Mouse (Mus musculus): ENCODE measurements around the gene Chd1l. TPM values are rescaled to one million over a fixed set of nuclear protein-coding genes. Genes with fewer than 3 reads are reported as not detected.

Gene Chd1l
- total RNA-seq, 4 experiments from 2014 or later: 9.7 to 12.6 (median 10.4) TPM

- DNase-seq (ENCODE audit: low spot score): no peak
Observed at GRCm38 (mm10) chr3:97617899-97618298, 7.9 kb upstream of the Chd1l start.

DNA sequence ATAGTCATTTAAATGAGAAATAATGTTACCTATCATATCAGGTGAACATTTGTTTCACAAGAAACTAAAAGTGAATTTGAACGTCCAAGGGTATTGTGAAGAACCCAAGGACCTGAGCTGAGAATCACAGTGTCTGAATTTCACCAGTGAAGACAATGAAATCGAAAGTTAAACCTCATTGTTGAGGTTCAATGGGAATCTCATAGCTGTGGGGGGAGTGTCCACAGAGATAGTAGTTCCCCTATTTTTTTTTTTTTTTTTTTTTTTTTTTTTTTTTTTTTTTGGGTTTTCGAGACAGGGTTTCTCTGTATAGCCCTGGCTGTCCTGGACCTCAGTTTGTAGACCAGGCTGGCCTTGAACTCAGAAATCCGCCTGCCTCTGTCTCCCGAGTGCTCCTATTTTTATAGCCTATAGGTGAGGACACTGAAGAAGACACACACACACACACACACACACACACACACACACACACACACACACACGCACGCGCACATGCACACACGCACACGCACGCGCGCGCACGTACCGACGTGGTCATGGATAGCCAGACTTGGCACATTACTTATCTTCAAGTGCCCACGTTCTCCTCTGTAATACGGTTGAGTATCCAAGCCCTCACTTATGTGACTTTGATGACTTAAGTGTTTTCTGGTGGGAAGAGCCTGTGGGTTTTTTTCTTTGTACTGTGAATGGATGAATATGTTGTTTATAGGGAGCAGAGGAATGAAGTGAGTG, 7.3 kb upstream of the Chd1l start:
- no peak for DNase-seq (ENCODE audit: low spot score)

DNA sequence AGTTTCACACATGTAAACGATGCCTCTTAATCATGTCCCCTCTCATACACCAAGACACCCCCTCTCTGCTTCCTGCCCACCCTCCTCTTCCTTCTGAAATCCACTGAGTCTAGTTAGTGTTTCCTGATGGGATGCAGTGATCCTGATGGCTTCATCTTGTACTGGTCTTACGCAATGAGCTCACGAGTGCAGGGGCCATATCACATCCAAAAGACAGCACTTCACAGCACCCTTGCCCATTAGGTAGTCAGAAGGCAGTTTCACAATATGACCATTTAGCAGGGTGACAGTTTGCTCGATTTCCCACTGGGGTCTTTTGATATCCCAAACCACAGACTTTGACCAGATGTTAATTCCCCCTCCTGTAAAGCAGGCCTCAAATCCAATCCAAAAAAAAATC, 5.9 kb upstream of the Chd1l start:
- DNase-seq (ENCODE audit: low spot score): no peak

- no peak for DNase-seq (ENCODE audit: low spot score)
Observed at GRCm38 (mm10) chr3:97615154-97615553, 5.2 kb upstream of the Chd1l start.

- no peak for DNase-seq (ENCODE audit: low spot score)
Observed at GRCm38 (mm10) chr3:97611021-97611420, 1.0 kb upstream of the Chd1l start.

DNA sequence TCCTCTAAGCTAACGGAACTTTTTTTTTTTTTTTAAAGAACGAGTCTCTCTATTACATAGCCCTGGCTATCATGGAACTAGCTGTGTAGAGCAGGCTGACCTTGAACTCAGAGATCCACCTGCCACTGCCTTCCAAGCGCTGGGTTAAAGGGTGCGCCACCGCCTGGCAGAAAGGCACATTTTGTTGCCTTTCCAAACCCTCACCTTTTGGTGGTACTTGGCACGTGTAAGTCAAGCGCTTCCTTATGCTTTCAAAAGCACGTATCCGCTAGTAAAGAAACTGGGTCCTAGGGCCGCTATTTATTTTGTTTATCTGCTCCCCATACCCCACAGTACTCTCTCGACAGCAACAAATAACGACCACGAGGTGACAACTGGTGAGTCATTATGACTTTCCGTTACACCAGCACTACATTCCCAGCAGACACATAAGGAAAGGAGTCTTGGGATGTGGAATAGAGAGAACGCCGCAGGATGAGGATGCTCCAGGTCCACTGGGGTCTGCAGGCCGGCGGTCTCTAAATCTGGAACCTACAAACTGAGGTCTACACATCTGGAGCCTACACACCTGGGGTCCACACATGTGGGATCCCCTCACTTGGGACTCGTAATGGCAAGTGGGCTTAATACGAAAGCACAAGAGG, 680 bp downstream of the Chd1l start:
- DNase-seq (ENCODE audit: low spot score): peak; percentile 9

- DNase-seq (ENCODE audit: low spot score): no peak
Observed at GRCm38 (mm10) chr3:97600050-97600832, 9.8 kb downstream of the Chd1l start.

DNA sequence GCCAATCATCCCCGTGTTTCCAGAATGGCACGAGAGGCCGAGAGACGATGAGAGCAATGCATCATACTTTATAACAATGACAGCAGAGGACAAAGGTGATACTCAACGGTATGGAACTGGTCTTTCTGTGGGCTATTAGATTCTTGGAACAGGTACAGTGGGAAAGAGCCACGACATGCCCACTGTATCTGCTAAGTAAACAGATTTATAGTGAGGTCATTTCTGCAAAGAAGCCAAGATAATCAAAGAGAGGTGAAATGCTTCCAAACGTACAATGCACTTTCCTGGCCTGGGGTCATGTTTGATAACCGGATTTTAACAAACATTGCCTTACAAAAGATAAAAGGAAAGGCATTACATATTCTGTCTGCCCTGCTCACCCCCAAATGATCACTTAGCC, 13.2 kb downstream of the Chd1l start:
- no peak for DNase-seq (ENCODE audit: low spot score)

DNA sequence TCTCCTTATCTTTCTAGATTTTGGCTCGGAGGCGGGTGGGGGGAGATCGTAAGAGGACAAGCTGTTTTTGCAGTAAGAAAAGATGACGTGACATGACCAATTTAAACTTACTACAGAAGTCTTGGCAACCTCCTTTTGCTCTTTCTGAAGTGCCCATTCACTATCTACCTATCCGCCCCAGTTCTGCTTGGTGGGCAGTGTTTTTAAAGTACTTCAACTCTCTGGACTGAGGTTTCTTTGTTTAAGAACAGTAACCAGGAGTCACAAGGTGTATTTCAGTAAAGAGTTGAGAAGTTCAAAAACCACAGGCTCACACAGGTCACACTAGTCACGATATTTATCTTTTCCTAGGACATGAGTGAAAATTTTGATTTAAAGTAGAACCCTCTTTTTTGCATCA, 14.9 kb downstream of the Chd1l start:
- DNase-seq (ENCODE audit: low spot score): no peak

DNA sequence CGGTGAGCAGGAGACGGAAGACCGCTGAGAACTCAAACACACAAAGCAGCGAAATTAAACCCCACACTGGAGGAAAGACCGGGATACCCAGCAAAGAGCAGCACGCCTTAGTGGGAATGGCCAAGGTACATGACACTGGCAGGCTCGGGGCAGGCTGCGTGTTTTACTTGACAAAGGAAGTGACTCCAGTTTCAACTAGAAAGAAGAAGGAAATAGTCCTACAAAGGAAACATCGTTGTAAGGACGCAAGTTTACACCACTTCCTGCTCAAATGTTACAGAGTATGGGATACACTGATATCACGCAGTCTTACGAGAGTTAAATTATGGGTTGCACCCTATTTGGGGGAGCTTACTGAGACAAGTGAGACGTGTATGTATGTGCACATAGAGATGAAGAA, 15.9 kb downstream of the Chd1l start:
- DNase-seq (ENCODE audit: low spot score): no peak

DNA sequence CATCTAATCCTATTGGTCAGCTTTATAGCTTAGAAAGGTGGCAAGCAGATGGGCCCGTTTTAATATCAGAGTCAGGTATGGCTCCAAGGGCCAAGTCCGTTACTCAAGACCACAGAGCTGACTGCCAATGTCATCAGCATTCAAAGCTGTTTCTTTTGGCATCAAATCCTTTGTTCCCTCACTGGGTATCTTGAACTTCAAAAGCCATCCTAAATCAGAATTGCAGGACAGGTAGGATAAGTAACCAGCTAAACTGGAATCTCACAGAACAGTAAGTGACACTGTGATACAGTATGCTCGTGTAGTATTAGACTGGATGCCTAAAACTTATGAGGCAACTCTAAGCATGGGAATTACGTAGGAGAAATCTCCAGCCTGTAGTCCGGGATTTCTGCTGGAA, 16.9 kb downstream of the Chd1l start:
- no peak for DNase-seq (ENCODE audit: low spot score)

GRCm38 (mm10) chr3:97590699-97591098, 19.3 kb downstream of the Chd1l start:
- DNase-seq (ENCODE audit: low spot score): no peak

GRCm38 (mm10) chr3:97587656-97588055, 22.3 kb downstream of the Chd1l start:
- DNase-seq (ENCODE audit: low spot score): no peak

DNA sequence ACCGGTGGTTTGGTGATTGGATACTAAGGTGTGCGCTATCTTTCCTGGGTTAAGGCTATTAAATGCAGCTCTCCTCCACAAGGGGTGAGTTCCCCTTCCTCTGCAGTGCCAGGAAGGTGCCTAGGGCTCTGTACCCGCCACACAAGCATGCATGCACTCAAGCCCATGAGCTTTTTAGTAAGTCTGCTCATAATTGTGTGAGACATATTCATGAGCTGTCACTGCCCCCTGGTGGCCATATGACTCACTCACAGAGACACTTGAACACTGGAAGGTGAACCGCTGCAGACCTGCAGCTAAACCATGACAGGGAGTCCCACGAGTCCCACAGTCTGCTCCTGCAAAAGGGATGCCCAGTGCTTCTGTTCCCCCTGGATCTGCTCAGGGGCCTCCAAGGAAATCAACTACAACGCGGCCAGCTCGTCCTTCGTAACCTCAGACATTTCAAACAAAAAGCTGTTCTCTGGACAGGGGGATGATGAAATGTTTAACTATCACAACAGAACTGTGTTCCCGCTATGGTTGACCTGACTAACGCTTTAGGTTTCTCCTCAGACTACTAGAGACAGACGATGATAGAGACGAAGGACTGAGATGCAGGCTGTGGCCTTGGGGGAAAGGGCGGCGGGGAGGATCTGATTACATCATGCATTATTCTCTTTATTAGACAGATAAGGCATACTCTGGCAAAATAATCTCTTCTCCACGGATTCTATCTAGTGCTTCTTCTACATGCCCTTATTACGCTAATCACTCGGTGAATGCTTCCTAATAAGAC, 24.4 kb downstream of the Chd1l start:
- DNase-seq (ENCODE audit: low spot score): peak; percentile 52

- DNase-seq (ENCODE audit: low spot score): no peak
Observed at GRCm38 (mm10) chr3:97573807-97574206, 36.2 kb downstream of the Chd1l start.

DNA sequence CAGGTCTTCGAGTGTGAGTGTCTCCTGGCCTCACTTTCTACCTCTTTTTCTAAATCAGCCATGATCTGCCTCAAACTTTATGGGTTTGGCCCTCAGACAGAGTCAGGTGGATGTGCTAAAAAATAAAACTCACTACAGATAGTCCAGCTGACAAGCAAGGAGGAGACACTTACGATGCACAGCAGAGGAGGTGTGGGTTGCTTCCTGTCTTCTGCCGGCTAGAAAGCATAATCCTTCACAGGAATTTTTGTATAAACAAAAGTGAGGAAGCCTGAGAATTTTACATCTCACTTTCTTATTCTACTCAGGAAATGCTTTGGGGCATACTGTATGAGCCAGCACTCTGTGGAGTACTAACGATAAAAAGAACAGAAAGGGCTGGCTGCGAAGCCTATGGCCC, 45.4 kb downstream of the Chd1l start:
- no peak for DNase-seq (ENCODE audit: low spot score)

DNA sequence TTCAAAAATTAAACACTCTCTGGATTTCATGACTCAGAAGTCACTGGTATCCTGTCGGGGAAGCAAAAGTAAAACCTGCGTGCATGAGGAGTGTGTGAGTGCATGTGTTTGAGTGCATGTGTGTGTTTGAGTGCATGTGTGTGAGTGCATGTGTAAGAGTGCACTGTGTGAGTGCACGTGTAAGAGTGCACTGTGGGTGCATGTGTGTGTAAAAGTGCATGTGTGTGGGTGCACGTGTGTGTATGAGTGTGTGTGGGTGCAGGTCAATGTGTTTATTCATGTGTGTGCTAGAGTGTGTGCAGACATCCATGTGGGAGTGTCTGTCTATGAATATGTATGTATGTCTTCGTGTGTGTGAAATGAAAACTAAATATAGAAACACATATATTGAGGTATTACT, 51.4 kb downstream of the Chd1l start:
- DNase-seq (ENCODE audit: low spot score): no peak

DNA sequence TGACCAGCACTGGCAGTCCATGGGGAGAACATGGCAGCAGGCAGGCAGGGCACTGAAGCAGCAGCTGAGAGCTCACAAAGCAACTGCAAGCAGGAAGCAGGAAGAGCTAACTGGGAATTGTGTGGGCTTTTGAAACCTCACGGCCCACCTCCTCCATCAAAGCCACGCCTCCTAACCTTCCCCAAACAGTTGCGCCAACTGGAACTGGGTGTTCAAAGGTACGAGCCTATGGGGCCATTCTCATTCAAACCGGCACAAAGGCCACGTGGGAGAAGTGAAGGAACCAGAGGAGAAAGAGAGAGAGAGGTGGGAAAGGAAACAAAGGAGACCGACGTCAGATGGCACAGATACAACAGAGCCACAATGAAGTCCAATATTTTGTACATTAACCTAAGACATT, 63.8 kb downstream of the Chd1l start:
- DNase-seq (ENCODE audit: low spot score): no peak

- DNase-seq (ENCODE audit: low spot score): no peak
Observed at GRCm38 (mm10) chr3:97540171-97540570, 69.8 kb downstream of the Chd1l start.

DNA sequence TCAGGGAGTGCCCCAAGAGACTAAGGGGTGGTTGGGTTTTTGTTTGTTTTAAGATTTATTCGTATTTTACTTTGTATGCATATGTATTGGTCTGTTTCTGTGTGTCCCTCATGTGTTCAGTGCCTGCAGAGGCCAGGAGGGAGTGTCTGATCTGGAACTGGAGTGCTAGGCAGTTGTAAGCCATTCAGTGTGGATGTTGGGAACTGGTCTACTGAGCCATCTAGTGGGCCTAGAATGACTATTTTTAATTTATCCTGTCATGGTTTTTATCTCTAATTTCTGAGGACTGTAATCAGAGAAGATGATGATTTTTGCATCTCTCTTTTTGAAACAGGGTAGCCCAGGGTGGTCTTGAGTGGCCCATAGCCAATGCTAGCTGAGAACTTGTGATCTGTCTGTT, 71.4 kb downstream of the Chd1l start:
- DNase-seq (ENCODE audit: low spot score): no peak

DNA sequence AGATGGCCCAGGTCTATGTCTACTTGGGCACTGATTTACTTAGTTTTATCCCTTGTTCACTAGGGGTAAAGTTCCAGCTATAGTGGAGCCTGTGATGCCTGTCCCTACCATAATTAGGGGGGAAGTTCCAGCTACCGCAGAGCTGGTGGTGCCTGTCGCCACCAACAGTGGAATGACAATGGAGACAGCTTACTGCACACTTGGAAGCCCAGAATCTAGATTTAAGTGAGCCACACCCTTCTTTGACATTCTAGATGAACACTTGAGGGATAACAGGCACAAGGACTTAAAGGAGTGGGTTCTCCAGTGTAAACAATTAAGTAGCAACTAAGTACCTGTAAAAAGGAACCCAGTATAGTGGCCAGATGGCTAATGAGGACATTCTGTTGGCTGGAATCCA, 73.0 kb downstream of the Chd1l start:
- no peak for DNase-seq (ENCODE audit: low spot score)

DNA sequence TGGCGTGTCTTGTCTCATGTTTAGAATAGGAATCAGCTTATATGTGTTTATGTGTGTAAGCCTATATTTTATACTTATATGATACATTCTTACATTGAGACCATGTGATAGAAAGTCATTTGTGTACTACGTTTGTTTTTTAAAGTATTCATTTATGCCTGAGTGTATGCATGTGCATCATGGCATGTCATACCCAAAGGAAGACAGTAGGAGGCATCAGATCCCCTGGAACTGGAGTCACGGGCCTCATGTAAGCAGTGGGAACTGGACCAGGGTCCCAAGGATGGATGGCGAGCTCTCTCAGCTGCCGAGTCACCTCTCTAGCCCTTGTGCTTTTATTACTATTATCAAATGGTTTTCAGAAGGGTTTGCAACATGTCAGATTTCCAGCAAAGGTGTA, 74.3 kb downstream of the Chd1l start:
- DNase-seq (ENCODE audit: low spot score): no peak
